Mouse (Mus musculus): ENCODE measurements around the gene Sla2.
"Not testable (repeated sequence)": the region's sequence is repeated elsewhere in the genome, so short reads cannot be mapped to it uniquely, and the experiment has no call there.

The Sla2 gene

DNA sequence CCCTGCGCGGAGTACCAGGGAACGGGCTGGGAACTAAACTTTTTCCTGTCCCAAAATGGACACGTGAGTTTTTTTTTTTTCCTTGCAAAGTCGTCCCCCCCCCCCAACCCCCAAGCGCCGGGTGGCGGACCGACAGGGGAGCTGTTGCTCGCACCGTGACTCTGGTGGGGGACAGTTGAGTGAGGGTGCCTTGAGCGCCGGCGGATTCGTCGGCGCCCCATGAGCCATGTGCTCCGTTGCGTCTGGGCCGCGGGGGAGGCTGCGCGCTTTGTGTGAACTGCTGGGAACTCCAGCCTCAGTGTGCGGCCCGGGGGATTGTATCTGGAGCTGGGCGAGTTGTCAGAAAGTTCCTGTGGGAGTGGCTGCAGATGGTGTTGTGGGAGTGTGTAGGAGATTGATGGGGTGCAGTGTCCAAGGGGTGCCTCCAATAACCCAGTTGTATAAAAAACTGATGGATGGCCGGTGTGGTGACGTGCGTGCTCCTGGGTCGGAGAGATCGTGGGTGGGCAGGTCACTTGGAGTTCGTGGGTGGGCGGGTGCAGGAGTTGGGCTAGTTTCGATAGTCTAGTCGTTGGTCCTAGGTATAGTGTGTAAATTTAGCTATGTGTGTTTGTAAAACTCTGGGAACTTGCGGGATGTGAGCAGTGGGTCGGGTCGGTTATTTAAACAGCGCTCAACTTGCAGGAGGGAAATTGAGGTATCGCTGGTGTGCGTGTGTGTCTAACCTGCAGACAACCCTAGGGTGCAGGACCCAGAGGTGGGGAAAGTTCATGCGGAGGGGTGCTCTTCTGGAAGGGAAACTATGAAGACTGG, 45.8 kb downstream of the Sla2 start:
- no peak for DNase-seq (ENCODE audit: low read depth, low spot score)

DNA sequence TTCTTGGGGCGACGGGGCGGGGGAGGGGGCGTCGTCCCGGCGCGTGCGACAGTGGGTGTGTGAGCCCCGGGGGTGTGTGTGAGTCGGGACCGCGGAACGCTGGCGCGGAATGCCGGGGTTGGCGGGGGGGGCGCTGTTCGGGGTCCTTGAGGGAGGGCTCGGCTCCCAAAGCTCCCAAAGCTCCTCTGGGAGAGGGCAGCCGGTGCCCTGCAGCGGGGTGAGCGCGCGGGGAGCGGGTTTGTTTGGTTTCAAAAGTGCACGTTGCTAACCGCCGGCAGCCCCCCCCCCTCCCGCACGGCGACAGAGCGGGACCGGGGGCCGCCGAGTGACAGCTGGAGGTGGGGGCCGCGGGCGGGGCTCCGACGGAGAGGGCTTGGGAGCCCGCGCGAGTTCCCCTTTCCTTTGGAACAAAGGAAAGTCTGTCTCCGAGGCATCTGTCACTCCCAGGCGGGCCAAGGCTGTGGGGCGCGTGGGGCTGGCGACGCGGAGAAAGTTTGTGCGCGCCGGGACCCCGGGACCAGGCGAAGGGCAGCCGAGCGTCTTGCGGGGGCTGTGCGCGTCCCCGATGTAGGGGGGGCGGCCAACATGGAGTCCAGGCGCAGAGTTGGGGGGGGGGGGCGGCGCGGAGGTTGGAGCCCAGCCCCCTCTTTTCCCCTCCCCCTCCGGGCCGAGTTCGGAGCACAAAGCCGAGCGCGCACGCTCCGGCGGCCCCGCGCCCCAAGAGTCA, 46.5 kb downstream of the Sla2 start:
- DNase-seq (ENCODE audit: low read depth, low spot score), result no peak

DNA sequence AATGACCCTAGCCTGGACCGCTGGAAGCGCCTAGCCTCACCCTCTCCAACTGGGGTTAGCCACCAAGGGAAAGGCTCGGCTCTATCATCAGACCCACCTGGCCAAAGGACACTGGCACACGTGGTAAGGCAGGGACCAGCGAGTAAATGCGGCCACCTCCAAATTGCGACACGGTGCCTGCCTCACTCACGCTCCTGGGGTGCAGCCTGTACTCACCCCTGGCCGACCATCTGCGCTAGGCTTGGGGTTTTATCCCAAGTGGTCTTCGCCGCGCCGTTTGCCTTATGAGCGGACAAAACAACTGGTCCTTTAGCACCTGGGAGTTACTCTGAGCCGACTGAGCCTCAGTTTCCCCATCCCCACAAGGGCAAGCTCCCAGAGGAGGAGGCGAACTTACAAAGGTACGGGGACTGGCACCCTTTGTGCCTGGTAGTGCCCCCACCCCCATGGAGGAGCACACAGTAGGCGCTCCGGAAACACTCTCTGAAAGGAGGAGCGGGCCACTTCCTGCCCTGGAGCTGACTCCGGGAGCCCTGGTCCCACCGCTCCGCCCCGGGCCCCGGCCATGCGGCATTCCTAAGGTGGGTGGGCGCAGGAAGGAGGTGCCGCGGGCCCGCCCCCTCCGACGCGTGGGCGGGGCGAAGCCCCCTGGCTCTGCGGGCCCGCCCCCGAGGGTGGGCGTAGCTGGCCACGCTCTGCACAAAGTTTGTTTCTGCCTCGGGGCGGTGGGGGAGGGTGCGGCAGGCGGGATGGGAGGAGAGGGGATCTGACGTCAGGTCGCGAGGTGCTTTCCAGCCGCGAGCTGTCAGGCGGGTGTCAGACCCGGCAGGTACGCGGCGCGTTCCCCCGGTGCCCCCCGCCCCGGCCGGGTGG, 47.4 kb downstream of the Sla2 start, which contains the start of gene Tgif2:
Gene Tgif2 (plus strand): TSS at position 689 of the 873 bp plus-strand sequence.
- DNase-seq (ENCODE audit: low read depth, low spot score), result no peak

DNA sequence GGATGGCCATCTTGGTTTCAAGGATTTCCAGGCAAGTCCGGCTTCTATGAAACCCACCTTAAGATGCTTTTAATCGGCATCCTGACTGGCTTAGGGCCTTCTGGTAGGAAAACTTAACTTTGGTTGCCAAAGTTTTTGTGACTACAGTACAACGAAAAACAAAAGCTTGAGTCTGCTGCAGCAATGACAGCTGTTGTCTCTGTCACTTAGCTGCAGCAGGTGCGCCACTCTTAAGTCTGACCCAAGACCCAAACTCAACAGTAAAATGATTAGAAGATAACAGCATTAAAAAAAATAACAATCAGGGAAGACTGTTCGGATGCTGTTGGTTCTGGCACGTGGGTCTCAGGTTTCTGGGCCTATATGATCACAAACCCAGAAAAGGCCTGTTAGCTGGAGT, 48.2 kb downstream of the Sla2 start:
- no peak for DNase-seq (ENCODE audit: low read depth, low spot score)

GRCm38 (mm10) chr2:156834336-156834735, 52.7 kb downstream of the Sla2 start:
- no peak for DNase-seq (ENCODE audit: low read depth, low spot score)

DNA sequence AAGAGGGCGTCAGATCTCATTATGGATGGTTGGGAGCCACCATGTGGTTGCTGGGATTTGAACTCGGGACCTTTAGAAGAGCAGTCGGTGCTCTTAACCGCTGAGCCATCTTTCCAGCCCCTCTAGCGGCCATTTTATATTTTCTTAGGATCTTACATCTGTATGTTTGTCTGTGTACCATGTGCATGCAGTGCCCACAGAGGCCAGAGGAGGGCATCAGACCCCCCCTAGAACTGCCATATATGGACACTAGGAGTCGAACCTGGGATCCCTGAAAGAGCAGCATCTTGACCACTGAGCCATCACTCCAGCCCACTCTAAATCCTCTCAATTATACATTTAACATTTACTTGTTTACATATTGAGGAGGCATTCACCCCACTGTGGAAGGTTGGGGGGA, 61.9 kb downstream of the Sla2 start:
- not testable (repeated sequence) for DNase-seq (ENCODE audit: low read depth, low spot score)

Measured in telencephalon, adult 2 months (tissue).